Mouse (Mus musculus): ENCODE measurements at regions not wholly inside any gene's neighbourhood (a gene's known extent, or its start where the extent isn't known, plus 50 kb on each side); places are given as distances from the start of the nearest gene placed in this dataset.
A peak's percentile ranks its signal among the peaks of the same experiment; 100 is the strongest.

DNA sequence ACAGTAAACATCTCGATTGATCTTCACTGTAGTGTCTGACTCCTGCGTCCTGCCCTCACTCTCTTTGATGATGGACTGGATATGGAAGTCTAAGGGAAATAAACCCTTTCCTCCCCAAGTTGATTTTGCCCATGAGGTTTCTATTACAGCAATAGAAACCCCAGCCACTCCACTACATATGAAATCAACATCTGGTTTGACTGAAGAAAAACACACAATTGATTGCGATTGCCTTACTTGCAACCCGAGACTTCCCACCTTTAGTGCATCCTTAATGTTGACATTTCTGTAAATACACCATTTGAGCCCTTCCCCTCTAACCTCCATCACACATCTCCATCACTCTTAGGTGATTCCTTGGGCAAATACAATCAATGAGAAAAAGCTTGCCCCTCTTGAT, 255.6 kb upstream of the Tle4 start:
- no peak overlapping the region for H3K27ac ChIP-seq (ENCODE audit: low read depth, low read length)
- H3K4me3 ChIP-seq (ENCODE audit: low read depth, low read length) = no peak overlapping the region
- no peaks in the 10 kb centered on the region for H3K36me3 ChIP-seq (ENCODE audit: control insufficient read depth, insufficient read depth)
- no peaks in the 10 kb centered on the region for H3K9me3 ChIP-seq (ENCODE audit: control insufficient read depth)
- WGBS = 71% methylated on average over 4 of the region's 4 CpGs
- H3K4me1 ChIP-seq (replicated peaks; ENCODE audit: control insufficient read depth, insufficient read depth, low read length) = no peaks in the 10 kb centered on the region
- no peaks in the 10 kb centered on the region for H3K27me3 ChIP-seq (replicated peaks; ENCODE audit: control insufficient read depth, insufficient read depth, low read length)
- ATAC-seq = no peak
- H3K4me2 ChIP-seq (replicated peaks; ENCODE audit: low read depth) = no peak overlapping the region
- TF ChIP-seq CTCF (IDR thresholded peaks at IDR 0.05; ENCODE audit: low read depth) = no peak
- H3K9ac ChIP-seq (ENCODE audit: low read depth, low read length) = no peak overlapping the region

DNA sequence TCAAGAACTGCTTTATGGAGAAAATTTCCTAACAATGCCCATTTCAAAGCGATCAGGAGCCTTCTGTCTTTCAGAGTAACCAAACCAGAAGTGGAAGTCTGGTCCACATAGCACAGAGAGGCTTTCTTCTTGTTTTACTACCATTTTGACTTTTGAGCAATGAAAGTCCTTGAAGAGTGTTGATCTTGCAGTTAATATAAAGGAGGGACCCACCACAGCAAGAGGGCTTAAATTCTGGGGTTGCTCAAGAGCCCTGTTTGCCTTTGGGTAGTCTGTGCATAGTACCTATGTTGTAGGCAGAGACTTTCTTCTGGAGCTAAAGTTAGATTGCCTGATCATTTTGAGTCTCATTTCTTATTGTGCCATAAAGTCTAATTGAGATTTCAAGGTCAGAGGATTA, 251.7 kb upstream of the Tle4 start:
- no peak overlapping the region for H3K27ac ChIP-seq (ENCODE audit: low read depth, low read length)
- no peak overlapping the region for H3K9ac ChIP-seq (ENCODE audit: low read depth, low read length)
- no peaks in the 10 kb centered on the region for H3K36me3 ChIP-seq (ENCODE audit: control insufficient read depth, insufficient read depth)
- H3K4me3 ChIP-seq (ENCODE audit: low read depth, low read length) = no peak overlapping the region
- no peaks in the 10 kb centered on the region for H3K4me1 ChIP-seq (replicated peaks; ENCODE audit: control insufficient read depth, insufficient read depth, low read length)
- 61% methylated on average over 1 of the region's 1 CpGs for WGBS
- no peaks in the 10 kb centered on the region for H3K9me3 ChIP-seq (ENCODE audit: control insufficient read depth)
- ATAC-seq = no peak
- no peak overlapping the region for H3K4me2 ChIP-seq (replicated peaks; ENCODE audit: low read depth)
- H3K27me3 ChIP-seq (replicated peaks; ENCODE audit: control insufficient read depth, insufficient read depth, low read length) = no peaks in the 10 kb centered on the region
- no peak for TF ChIP-seq CTCF (IDR thresholded peaks at IDR 0.05; ENCODE audit: low read depth)

DNA sequence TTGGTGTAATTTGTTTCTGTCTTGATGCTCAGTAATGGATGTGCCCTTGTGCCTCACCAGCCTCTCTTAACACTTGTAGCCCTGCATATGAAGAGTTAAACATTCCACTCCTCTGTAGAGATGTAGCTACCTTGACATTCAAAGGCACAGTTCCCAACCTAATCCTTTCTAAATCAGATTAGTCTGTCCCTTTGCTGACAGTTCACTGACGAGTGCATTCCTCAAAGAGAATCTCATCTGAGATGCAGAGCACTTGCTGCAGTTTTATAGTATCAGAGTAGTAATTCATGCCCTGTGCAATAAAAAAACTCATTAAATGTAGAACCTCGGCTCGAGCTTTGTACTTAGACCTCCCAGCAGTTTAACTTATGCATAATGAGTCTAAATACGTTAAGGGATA, 249.3 kb upstream of the Tle4 start:
- H3K36me3 ChIP-seq (ENCODE audit: control insufficient read depth, insufficient read depth) = no peaks in the 10 kb centered on the region
- no peak overlapping the region for H3K27ac ChIP-seq (ENCODE audit: low read depth, low read length)
- H3K4me1 ChIP-seq (replicated peaks; ENCODE audit: control insufficient read depth, insufficient read depth, low read length) = no peaks in the 10 kb centered on the region
- H3K9me3 ChIP-seq (ENCODE audit: control insufficient read depth) = no peaks in the 10 kb centered on the region
- TF ChIP-seq CTCF (IDR thresholded peaks at IDR 0.05; ENCODE audit: low read depth) = no peak
- H3K4me3 ChIP-seq (ENCODE audit: low read depth, low read length) = no peak overlapping the region
- no peak overlapping the region for H3K4me2 ChIP-seq (replicated peaks; ENCODE audit: low read depth)
- H3K9ac ChIP-seq (ENCODE audit: low read depth, low read length) = no peak overlapping the region
- WGBS = 40% methylated on average over 4 of the region's 4 CpGs
- ATAC-seq = no peak
- no peaks in the 10 kb centered on the region for H3K27me3 ChIP-seq (replicated peaks; ENCODE audit: control insufficient read depth, insufficient read depth, low read length)

DNA sequence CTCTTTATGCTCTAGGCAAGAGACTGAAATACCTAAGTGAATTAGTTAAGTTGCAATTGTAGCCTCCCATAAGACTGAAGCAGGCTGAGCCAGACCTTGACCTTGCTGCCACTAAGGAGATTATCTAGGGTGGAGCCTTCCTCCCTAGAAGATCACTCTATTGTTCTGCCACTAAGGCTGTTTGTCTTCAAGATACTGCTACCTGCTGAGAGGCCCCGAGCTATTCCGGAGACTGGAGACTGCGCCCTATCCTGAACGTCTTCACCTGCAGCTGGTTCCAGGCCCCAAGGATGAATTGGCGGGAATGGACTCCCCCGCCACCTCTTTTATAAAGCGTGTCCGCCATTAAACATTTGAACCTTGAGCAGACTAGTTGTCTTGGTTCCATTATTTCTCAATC, 237.8 kb upstream of the Tle4 start:
- H3K9ac ChIP-seq (ENCODE audit: low read depth, low read length) = no peak overlapping the region
- no peaks in the 10 kb centered on the region for H3K36me3 ChIP-seq (ENCODE audit: control insufficient read depth, insufficient read depth)
- H3K9me3 ChIP-seq (ENCODE audit: control insufficient read depth) = no peaks in the 10 kb centered on the region
- no peak for TF ChIP-seq CTCF (IDR thresholded peaks at IDR 0.05; ENCODE audit: low read depth)
- H3K4me1 ChIP-seq (replicated peaks; ENCODE audit: control insufficient read depth, insufficient read depth, low read length) = no peaks in the 10 kb centered on the region
- H3K4me2 ChIP-seq (replicated peaks; ENCODE audit: low read depth) = no peak overlapping the region
- 71% methylated on average over 8 of the region's 8 CpGs for WGBS
- H3K27ac ChIP-seq (ENCODE audit: low read depth, low read length) = no peak overlapping the region
- H3K4me3 ChIP-seq (ENCODE audit: low read depth, low read length) = no peak overlapping the region
- no peaks in the 10 kb centered on the region for H3K27me3 ChIP-seq (replicated peaks; ENCODE audit: control insufficient read depth, insufficient read depth, low read length)
- ATAC-seq = no peak

DNA sequence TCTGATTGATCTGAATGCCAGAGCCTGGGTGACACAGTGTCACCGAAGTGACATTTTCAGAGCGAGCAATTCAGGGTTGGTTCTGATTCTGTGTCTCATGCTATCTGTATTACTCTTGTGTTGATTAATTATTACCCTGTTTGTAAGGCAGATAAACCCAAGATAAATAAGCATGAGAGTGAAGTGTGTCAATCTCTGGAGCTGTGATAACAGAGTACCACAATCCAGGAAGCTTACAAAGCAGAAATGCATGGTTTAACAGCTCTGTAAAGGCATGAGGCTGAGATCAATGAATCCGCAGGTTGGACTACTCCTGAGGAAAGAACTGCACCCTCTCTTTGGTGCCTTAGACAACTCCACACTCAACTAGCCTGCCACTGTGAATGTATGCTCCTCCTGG, 218.5 kb upstream of the Tle4 start:
- H3K36me3 ChIP-seq (ENCODE audit: control insufficient read depth, insufficient read depth) = no peaks in the 10 kb centered on the region
- no peak overlapping the region for H3K4me3 ChIP-seq (ENCODE audit: low read depth, low read length)
- no peaks in the 10 kb centered on the region for H3K4me1 ChIP-seq (replicated peaks; ENCODE audit: control insufficient read depth, insufficient read depth, low read length)
- no peaks in the 10 kb centered on the region for H3K27me3 ChIP-seq (replicated peaks; ENCODE audit: control insufficient read depth, insufficient read depth, low read length)
- H3K9ac ChIP-seq (ENCODE audit: low read depth, low read length) = no peak overlapping the region
- H3K27ac ChIP-seq (ENCODE audit: low read depth, low read length) = no peak overlapping the region
- ATAC-seq = 0 out of 2 replicates have a peak, but pooled peaks have one; percentile 22
- H3K9me3 ChIP-seq (ENCODE audit: control insufficient read depth) = no peaks in the 10 kb centered on the region
- TF ChIP-seq CTCF (IDR thresholded peaks at IDR 0.05; ENCODE audit: low read depth) = no peak
- WGBS = 41% methylated on average over 3 of the region's 3 CpGs
- H3K4me2 ChIP-seq (replicated peaks; ENCODE audit: low read depth) = peak overlapping the region; percentile 21; the same call in 1 of the 2 replicates

DNA sequence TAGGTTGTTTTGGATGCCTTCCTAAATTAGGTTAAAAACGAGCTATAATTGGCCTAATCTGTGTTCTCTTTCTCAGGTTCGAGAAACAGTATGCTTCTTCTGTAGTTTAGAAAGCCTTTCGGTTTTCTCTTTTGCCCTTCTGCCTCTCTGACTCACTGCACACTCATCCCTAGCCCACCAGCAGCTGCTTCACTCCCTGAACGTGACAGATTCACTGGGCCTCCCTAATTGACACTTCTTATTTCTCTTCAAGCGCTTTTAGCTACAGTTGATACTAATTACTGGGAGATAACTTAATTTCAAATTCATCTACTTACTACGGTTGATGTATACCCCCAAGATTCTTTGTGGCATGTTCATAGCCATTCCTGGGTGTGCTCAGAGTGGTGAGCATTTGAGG, 208.9 kb upstream of the Tle4 start:
- WGBS = 74% methylated on average over 6 of the region's 6 CpGs
- ATAC-seq = no peak

More for the DNA sequence above, 208.9 kb upstream of the Tle4 start:
- Histone ChIP-seq H3K4me2 (replicated peaks; ENCODE audit: low read depth) (no peak overlapping the region), H3K9ac (ENCODE audit: low read depth, low read length) (no peak overlapping the region), H3K36me3 (ENCODE audit: control insufficient read depth, insufficient read depth) (no peaks in the 10 kb centered on the region), H3K4me1 (replicated peaks; ENCODE audit: control insufficient read depth, insufficient read depth, low read length) (no peaks in the 10 kb centered on the region), H3K27me3 (replicated peaks; ENCODE audit: control insufficient read depth, insufficient read depth, low read length) (no peaks in the 10 kb centered on the region), H3K27ac (ENCODE audit: low read depth, low read length) (no peak overlapping the region), H3K9me3 (ENCODE audit: control insufficient read depth) (no peaks in the 10 kb centered on the region), H3K4me3 (ENCODE audit: low read depth, low read length) (no peak overlapping the region)
- TF ChIP-seq CTCF (IDR thresholded peaks at IDR 0.05; ENCODE audit: low read depth) = no peak
